Mouse (Mus musculus) c-Kit-positive CD71-negative TER-119-negative erythroid progenitor cells, embryonic 14.5 days (primary cell): ENCODE data around the gene Parp1.

Experiments used
- DNase-seq: peaks from one replicate; pipeline ENCODE4 v3.0.0-alpha.2; 2013; ENCODE audit warnings: low read depth

Gene Parp1

GRCm38 (mm10) chr1:180568761-180569452 is at the start of gene Parp1:
Gene Parp1, plus strand, starts transcription at chr1:180568924.
- DNase-seq = peak; percentile 91

DNA sequence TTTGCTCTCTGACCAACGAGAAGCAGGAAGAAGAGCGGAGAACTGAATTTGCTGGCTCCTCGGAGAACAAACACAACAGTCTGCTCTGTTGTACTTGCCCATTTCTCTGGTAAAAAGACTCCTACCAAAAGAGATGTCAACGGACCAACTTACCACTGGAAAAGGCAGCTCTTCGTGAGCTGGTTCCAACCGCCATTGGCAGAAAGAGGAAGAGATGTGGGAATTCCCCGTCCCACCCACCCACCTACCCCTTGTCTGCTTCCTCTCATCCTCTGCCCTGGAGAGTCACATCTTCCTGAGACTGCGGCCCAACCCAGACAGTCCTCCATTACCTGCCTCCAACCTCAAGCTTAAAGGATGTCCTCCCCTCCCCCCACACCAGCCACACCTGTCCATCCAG is 49.2 kb upstream of the Parp1 start:
- DNase-seq = no peak

DNA sequence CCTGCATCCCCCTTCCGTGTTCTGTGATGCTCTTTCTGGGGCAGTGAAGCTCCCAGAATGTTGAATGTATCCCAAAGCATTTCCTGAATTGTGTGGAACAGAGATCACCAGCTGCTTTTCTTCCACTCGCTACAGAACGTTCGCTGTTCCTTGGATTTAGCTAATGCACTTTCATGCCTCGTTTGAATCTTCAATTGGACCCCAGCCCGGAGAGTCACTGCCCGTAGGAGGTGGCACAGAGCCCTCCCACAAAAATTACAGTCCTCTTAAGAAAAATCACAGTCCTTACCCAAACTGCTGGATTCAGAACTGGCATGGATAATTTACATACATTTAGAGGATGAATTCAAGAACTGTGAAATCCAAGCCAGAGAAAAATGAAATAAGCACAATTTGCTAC is 48.5 kb upstream of the Parp1 start:
- no peak for DNase-seq

DNA sequence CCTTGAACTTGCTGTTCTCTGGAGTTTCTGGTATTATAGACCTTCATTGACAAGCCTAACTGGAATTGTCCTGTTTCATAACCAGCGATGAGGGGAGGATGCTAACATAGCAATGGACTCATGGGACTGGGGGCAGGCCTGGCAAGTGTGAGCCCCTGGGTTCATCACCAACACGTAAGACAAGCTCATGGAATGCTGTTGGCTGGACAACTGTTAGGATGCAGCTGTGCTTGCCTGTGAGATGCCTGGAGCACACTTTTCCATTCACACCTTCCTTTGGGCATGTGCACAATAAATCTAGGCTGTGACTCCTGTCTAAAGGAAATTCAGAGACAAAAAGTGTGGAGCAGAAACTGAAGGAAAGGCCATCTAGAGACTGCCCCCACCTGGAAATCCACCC is 45.4 kb upstream of the Parp1 start:
- DNase-seq = no peak

- no peak for DNase-seq
Measured at GRCm38 (mm10) chr1:180525301-180525700, 43.4 kb upstream of the Parp1 start.

DNA sequence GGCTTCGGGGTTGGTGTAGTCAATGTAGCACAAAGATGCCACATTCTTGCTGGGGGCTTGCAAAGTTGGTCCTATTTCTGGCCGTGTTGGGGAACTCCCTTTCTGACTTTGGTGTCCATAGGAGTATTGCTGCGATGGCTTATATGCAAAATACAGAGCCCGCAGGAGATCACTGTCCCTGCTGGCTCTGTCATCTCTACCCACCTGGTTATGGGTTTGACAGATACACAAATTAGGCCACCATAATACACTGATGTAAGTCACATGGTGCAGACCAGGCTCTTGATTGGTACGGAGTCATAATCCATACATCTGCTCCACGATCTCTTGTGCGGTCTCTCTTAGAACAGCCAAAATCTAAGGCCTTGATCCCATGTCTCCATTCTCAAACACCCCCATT is 38.9 kb upstream of the Parp1 start:
- no peak for DNase-seq

GRCm38 (mm10) chr1:180530457-180531263 is 38.1 kb upstream of the Parp1 start:
- no peak for DNase-seq

GRCm38 (mm10) chr1:180532671-180533070 is 36.1 kb upstream of the Parp1 start:
- DNase-seq = no peak

GRCm38 (mm10) chr1:180536719-180537118 is 32.0 kb upstream of the Parp1 start:
- no peak for DNase-seq

GRCm38 (mm10) chr1:180541251-180541650 is 27.5 kb upstream of the Parp1 start:
- no peak for DNase-seq

- DNase-seq = no peak
Measured at GRCm38 (mm10) chr1:180541883-180542711, 26.6 kb upstream of the Parp1 start.

GRCm38 (mm10) chr1:180542712-180543371 is 25.9 kb upstream of the Parp1 start:
- DNase-seq = no peak

DNA sequence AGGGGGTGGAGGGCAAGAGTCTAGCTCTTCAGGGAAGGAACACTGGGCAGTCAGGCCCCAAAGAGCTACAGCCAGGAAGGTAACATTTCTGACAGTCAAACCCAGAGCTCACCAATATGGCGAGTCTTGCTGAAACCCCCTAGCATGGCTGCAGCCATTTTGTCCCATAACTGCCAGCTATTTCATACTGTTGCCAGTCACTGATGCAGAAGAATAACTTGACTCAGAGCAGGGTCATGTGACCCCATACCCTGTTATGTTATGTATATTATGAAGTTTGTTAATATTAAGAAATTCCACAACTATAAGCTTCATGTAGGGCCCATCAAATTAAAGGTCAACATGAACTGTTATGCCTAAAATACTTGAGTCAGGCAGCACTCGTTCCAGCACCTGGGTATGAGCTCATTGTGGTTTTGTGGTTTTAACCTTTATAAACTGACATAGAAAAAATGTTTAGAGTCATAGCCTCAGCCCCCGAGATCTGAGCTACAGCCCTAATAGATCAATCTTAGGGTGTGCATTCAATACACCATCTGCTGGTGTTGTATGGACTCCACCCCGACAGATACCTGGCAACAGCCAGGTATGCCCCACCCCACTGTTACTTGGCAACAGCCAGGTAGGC is 22.7 kb upstream of the Parp1 start:
- no peak for DNase-seq

DNA sequence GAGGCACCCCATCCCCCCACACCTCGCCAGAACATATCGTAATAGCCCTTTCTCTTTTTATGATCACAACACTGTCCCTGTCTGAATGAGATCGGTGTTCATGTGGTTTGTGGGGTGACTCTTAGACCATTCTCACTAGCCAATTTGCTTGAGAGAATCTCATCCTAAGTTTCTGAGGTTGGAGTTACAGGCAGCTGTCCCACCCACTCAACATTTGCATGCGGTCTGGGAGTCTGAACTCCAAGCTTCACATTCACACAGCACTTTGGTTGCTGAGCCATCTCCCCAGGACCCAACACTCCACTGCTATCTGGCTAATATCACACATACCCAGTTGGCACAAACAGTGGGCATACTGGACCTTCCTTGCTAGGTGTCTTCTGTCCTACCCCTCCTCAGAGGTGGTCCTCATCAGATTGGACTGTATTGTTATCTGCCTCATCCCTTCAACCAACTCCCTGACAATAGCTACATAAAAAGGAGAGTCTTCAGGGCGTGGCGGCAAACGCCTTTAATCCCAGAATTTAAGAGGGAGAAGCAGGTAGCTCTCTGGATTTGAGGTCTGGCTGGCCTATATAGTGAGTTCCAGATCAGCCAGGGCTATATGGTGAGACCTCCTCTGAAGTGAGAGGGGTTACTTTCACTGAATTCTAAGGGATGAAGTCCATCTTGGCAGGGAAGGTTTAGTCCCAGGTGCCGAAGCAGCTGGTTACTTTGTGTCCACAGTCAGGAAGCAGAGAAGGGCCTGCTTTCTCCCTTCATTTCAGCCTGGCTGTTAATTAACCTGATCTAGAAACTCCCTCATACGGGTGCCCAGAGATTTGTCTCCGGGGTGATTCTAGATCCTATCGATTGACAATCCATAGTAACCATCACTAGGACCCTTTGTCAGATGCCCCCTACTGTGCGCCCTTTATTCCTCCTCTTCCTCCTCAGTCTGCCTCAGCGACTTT is 21.6 kb upstream of the Parp1 start:
- no peak for DNase-seq

- DNase-seq = no peak
Measured at GRCm38 (mm10) chr1:180547751-180548669, 20.7 kb upstream of the Parp1 start.

- no peak for DNase-seq
Measured at GRCm38 (mm10) chr1:180549539-180550308, 19.0 kb upstream of the Parp1 start.

GRCm38 (mm10) chr1:180550770-180551169 is 18.0 kb upstream of the Parp1 start:
- no peak for DNase-seq

- no peak for DNase-seq
Measured at GRCm38 (mm10) chr1:180556899-180557298, 11.8 kb upstream of the Parp1 start.

- DNase-seq = no peak
Measured at GRCm38 (mm10) chr1:180559454-180559853, 9.3 kb upstream of the Parp1 start.
